Mouse (Mus musculus) stomach, postnatal 0 days (tissue): Measurements from ENCODE around the gene Ccnjl.

ENCODE experiments used
- CTCF ChIP-seq: IDR thresholded peaks from 2 replicates; pipeline ENCODE4 v1.5.1; 2016; ENCODE audit warnings: antibody characterized with exemption, low read depth, mild to moderate bottlenecking, moderate library complexity
- EP300 ChIP-seq: optimal IDR thresholded peaks from 2 replicates; pipeline ENCODE3; 2016; ENCODE audit warnings: antibody characterized with exemption

DNA sequence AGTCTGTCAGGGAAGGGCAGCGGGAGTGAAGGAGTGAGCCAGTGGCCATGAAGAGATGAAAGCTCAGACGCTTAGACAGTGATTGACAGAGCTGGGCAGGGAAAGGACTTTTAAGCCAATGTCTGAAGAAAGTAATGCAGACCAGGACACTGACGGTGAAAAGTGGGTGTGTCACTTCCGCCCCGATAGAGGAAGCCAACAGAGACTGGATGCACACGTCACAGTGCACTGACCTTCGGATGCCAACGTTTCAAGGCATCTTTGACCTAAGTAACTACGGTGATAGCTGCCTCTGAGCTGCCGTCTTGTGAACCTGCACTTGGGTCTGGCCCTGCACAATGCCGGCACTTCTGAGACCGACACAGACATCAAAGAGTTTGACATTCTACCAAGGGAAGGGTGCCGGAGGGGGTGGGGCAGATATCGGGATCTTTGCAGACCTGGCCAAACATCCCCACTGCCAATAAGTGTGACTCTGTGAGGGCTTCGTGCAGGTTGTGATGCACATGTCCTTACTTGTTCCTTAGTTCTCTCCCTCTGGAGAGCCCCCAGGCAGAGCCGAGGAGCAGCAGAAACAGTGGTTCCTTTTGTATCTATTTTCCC, 17.4 kb downstream of the Ccnjl start:
- TF ChIP-seq CTCF (no peak), EP300 (no peak)
